Mouse (Mus musculus) cerebellum, adult 9-11 months (tissue): ENCODE results near the gene Sspn.

Source experiments
- DNase-seq: peaks from one replicate; pipeline ENCODE4 v3.0.0; 2022

Gene Sspn

GRCm38 (mm10) chr6:145977771-145978450, 46.5 kb downstream of the Sspn start:
- no peak for DNase-seq

DNA sequence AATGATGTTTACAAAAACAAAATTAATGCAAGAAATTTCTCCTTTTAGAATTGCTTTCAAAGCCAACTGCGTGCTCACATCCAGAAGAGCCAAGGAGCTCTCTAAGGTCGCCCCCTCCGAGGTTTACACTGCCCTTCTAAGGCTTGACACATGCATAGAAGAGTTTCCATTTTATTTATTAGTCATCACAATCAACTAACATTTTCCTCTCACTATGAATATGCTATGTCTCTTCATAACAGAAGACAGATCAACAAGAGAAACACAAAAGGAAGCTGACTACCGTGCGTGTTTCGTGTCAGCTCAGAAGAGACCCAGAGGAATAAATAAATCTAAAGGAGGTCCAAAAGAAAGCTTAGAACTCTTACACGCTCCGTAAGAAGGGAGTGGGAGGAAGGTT, 49.6 kb downstream of the Sspn start:
- DNase-seq, result no peak

DNA sequence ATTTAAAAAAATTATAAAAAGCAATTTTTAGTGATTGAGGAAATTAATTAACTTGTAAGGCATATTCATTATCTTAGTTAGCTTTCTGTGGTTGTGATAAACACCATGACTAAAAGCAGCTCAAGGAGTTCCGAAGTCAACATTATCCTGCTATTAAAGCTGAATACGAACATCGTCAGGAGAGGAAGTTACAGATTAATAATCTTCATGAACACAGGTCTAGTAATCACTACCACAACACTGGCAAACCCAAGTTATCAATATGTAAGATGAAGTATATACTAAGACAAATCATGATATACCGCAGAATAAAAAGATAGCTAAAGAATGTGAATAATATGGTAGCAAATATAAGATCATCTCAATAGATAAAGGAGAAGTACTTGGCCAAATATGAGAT, 50.9 kb downstream of the Sspn start:
- no peak for DNase-seq

- no peak for DNase-seq
These were observed 59.1 kb downstream of the Sspn start for GRCm38 (mm10) chr6:145990578-145990977.

DNA sequence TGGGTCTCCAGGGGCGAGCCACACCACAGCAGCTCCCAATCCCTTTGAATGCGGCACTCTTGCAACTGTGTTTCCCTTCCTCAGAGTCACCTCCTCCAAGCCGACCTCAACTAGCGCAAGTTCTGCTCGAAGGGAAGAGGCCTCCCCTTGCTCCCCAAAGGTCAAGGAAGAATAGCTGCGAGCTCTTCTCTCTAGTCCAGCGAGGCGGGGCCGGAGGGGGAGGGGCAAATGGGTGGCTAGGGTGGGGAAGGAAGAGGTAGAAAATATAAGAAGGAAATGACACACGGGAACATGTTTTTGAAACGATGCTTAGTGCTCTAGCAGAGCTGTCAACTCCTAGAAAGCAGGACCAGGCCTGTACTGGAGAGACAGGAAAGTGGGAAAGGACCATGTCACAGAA, 61.1 kb downstream of the Sspn start:
- DNase-seq, result no peak

DNA sequence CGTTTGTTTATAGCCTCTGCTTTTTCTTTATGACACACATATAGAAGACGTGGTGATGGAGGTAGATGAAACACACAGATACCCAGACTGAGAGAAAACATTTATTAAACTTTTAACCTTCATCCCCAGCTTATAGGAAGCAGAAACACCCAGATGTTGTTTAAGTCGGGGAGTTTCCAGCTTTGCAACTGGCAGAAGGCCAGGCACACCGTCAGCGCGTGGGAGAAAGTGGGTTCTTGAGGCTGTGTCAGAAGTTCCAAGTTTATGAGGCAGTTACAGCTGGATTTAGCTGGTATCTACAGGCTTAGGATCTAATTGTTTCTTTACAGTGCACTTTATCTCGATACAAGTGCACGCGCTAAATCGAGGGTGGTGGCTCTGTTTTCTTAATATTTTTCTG, 61.5 kb downstream of the Sspn start:
- DNase-seq, result no peak

- DNase-seq, result peak; percentile 60
These were observed 67.0 kb downstream of the Sspn start for GRCm38 (mm10) chr6:145998314-145999007.

DNA sequence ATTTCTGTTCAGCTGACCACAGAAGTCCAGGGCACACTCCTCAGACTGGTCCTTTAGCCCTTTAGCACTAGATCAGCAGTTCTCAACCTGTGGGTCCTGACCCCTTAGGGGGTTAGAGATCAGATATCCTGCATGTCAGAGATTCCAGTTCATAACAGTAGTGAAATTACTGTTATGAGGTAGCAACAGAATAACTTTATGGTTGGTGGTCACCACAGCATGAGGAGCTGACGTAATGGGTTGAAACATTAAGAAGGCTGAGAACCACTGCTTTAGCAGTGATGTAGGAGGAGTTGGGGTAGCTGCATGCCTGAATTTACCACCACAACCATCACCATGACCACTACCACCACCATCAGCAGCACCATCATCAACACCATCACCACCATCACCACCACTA, 69.3 kb downstream of the Sspn start:
- no peak for DNase-seq

GRCm38 (mm10) chr6:146001396-146002191, 70.2 kb downstream of the Sspn start:
- no peak for DNase-seq

- no peak for DNase-seq
These were observed 72.7 kb downstream of the Sspn start for GRCm38 (mm10) chr6:146004174-146004601.

DNA sequence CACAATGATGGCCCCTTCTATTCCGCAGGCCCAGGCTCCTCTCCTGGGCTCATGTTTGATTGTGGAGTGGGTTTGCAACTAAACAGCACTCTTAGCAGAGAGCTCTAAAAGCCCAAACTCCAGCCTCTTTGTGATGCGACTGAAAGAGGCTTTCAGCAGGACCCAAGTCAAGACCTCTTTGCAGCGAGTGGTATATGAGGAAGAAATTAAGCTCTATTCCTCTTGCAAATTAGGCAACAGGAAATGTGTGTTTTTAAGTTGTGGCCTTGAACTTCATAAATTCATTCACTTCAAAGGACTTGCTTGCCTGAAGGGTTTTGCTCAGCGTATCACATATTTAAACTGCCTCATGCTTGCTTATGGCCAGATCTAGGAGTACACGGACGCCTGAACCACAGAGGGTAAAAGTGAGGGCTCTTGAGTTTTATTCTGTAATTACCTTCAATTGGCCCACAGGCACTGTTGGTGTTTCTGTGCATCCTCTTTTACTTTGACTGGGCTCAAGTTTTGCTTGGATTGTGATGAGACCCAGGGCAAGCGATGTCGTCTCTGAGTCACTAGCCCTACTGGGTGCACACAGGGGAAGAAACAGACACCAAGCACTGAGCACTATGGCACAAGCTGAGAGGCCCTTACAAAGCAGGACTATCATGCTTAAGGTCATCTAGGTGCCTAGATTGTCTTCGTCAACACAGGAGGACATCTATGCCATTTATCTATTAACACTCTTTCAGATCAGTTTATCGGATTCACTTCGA, 73.9 kb downstream of the Sspn start:
- no peak for DNase-seq

- no peak for DNase-seq
These were observed 74.6 kb downstream of the Sspn start for GRCm38 (mm10) chr6:146005935-146006564.

- no peak for DNase-seq
These were observed 75.3 kb downstream of the Sspn start for GRCm38 (mm10) chr6:146006753-146007152.

- peak; percentile 56 for DNase-seq
These were observed 77.1 kb downstream of the Sspn start for GRCm38 (mm10) chr6:146008450-146008981.

GRCm38 (mm10) chr6:146009163-146009915, 77.9 kb downstream of the Sspn start:
- DNase-seq, result peak; percentile 27

DNA sequence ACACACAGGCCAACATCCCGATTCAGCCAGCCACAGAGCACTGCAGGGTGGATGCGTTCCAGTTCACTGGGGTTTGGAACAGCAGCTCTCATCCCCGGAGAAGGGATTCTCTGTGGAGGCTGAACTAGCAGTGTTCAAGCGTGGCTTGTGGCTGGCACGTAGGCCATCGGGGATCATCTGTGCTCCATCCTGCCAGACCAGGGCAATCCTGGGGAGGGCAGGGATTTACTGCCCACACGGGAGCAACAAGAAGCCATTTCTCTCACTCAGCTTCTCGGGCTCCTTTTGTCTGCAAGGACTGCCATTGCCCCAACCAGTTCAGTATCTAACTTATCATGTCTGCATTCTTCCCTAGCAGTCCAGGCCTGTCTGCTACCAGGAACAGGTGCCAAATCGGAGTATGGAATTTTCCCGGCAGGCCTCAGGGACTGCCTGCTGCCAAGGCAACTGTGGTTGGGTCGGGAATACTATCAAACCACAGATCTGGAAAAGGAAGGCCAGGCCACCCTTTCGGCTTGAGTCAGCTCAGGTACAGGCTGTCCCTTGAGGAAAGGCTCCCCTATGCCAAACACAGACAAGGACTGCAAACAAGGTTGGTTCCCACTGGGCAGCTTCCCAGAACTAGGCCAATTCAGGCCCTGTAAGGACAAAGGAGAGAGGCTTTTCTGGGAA, 78.8 kb downstream of the Sspn start:
- peak; percentile 69 for DNase-seq

DNA sequence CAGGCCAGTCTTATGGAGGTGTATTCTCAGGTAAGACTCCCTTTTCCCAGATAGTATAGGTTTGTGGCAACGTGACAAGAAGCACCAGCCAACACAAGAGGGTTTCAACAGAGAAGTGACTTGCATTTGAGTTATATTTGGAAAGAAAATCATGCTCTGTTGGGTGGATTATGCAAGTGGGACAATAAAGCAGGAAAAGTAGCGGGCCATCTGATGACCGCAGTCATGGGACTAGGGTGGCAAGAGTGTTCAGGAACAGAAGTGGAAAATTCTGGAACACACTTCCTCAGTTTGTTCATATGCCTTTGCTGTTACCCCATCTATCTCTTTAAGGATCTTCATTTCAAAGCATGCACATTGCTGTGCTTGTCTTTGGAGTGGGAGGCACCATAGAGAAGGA, 82.9 kb downstream of the Sspn start:
- no peak for DNase-seq
